Mouse (Mus musculus) limb, embryonic 11.5 days (tissue): ENCODE results near the gene Oas1h. TPM values are rescaled to one million over a fixed set of nuclear protein-coding genes. Genes with fewer than 3 reads are reported as not detected.
"Not testable (repeated sequence)": the region's sequence is repeated elsewhere in the genome, so short reads cannot be mapped to it uniquely, and the experiment has no call there.

ENCODE experiments used
- ATAC-seq: fragments of 200-750 bp; cut with Nextera tagmentation; 2 replicates; pipeline ENCODE4 v1.8.0; 2017; ENCODE audit warnings: low read depth; ENCODE audit not compliant: insufficient number of reproducible peaks, low FRiP score, low TSS enrichment
- DNase-seq: peaks from one replicate; pipeline ENCODE4 v3.0.0-alpha.2; 2015; ENCODE audit warnings: low spot score
- H3K27ac ChIP-seq: fragments of 300-500 bp; sonication (generic); replicated peaks from 2 replicates; pipeline ENCODE4 v1.5.1; 2014; ENCODE audit warnings: low read depth, mild to moderate bottlenecking, low read length
- H3K27me3 ChIP-seq: fragments of 300-500 bp; sonication (generic); 2 replicates; pipeline ENCODE4 v1.6.1; 2014; ENCODE audit warnings: mild to moderate bottlenecking, low read length, mixed read lengths; ENCODE audit not compliant: control insufficient read depth, insufficient read depth
- H3K36me3 ChIP-seq: fragments of 300-500 bp; sonication (generic); 2 replicates; pipeline ENCODE4 v1.6.1; 2014; ENCODE audit warnings: mild to moderate bottlenecking, low read length, moderate library complexity, mixed read lengths; ENCODE audit not compliant: control insufficient read depth, insufficient read depth
- H3K4me1 ChIP-seq: fragments of 300-500 bp; sonication (generic); 2 replicates; pipeline ENCODE4 v1.6.1; 2014; ENCODE audit warnings: low read length, mixed read lengths; ENCODE audit not compliant: control insufficient read depth, insufficient read depth
- H3K4me2 ChIP-seq: fragments of 300-500 bp; sonication (generic); 2 replicates; pipeline ENCODE4 v1.6.1; 2014; ENCODE audit warnings: low read depth, mild to moderate bottlenecking, moderate library complexity; ENCODE audit not compliant: severe bottlenecking
- H3K4me3 ChIP-seq: fragments of 300-500 bp; sonication (generic); 2 replicates; pipeline ENCODE4 v1.5.1; 2014; ENCODE audit warnings: low read depth, low read length
- H3K9ac ChIP-seq: fragments of 300-500 bp; sonication (generic); 2 replicates; pipeline ENCODE4 v1.6.1; 2014; ENCODE audit warnings: mild to moderate bottlenecking, low read length
- H3K9me3 ChIP-seq: fragments of 300-500 bp; sonication (generic); 2 replicates; pipeline ENCODE4 v1.6.1; 2016; ENCODE audit warnings: low read length; ENCODE audit not compliant: control insufficient read depth
- WGBS: fragments of 180-500 bp; shearing (Covaris S2); extraction: QIAGEN DNeasy Blood & Tissue Kit; methylation state at CpG from one replicate; pipeline ENCODE4 v1.1.7; 2014; 5-methylcytosine and 5-hydroxymethylcytosine counted together
- polyA plus RNA-seq: library from polyadenylated mRNA; unstranded; fragments of >200 nt; fragmentation: Nextera tagmentation; extraction: Ambion mirVana; gene quantifications from 2 replicates; pipeline ENCODE4 v1.2.1, GENCODE M21; 2014

Oas1h gene
- polyA plus RNA-seq, 1 experiment from 2014 or later, result not detected

DNA sequence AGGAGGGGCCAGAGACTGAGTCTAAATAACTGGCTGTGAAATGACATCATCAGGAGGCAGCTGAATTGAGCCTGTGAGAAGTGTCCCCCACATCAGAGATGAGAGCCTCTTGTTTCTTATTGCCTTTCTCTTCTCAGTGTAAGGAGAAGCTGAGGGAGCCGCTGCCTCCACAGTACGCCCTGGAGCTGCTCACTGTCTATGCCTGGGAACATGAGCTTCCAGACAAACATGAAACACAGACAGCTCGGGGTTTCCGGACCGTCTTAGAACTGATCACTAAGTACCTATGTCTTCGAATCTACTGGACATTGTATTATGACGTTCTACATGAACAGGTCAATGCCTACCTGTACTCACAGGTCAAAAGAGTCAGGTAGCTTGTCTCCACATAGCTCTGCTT lies 9.6 kb downstream of the Oas1h start:
- 84% methylated on average over 7 of the region's 7 CpGs for WGBS
- H3K9ac ChIP-seq, result no peak overlapping the region
- H3K4me1 ChIP-seq, result no peaks in the 10 kb centered on the region
- H3K36me3 ChIP-seq, result no peaks in the 10 kb centered on the region
- H3K27ac ChIP-seq, result no peak overlapping the region
- no peaks in the 10 kb centered on the region for H3K9me3 ChIP-seq
- no peak overlapping the region for H3K4me2 ChIP-seq
- no peak overlapping the region for H3K4me3 ChIP-seq
- ATAC-seq, result no peak
- H3K27me3 ChIP-seq, result no peaks in the 10 kb centered on the region
- no peak for DNase-seq

DNA sequence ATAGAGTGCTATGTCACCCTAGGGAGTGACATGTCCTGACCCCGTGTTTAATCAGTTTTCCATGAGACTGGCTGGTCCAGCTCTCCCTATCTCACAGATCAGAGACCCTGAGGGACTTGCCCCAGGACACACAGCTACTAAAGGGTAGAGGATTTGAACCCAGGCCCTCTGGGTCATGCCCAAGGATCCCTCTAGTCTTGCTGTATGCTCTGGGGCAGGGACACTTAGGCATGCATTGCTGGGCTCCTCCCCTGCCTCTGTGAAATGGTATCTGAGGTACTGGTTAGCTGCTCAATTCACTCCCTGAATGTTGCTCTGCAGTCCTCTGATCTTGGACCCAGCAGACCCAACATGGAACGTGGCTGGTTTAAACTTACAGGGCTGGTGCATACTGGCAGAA lies 10.2 kb downstream of the Oas1h start:
- WGBS, result 47% methylated on average over 2 of the region's 2 CpGs
- Histone ChIP-seq H3K27ac (no peak overlapping the region), H3K4me2 (no peak overlapping the region), H3K9ac (no peak overlapping the region), H3K27me3 (no peaks in the 10 kb centered on the region), H3K36me3 (no peaks in the 10 kb centered on the region), H3K4me3 (no peak overlapping the region), H3K9me3 (no peaks in the 10 kb centered on the region), H3K4me1 (no peaks in the 10 kb centered on the region)
- DNase-seq (no peak), ATAC-seq (no peak)

DNA sequence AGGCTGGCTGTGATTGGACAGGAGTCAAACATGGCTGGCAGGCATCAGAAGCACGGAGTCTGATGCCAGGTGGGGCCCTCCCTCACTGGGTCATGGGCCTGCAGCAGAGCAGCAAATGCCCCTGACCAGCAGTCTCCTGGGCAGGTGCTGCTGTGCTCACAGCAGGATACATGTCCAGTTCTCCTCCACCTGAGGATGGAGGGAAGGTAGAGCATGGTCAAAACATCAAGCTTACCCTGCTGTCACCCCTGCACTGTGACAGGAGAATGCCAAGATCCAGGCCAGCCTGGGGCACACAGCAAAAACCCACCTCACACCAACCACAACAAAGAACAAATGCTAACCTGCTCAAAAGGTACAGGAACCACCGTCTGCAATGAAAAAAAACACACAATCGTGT lies 15.6 kb downstream of the Oas1h start:
- not testable (repeated sequence) for H3K27ac ChIP-seq, H3K4me1 ChIP-seq, H3K4me2 ChIP-seq, H3K4me3 ChIP-seq, H3K36me3 ChIP-seq, DNase-seq, ATAC-seq, H3K9me3 ChIP-seq, H3K9ac ChIP-seq, H3K27me3 ChIP-seq
- WGBS, result 69% methylated on average over 2 of the region's 3 CpGs

- not testable (repeated sequence) for H3K27me3 ChIP-seq, H3K4me2 ChIP-seq, H3K9ac ChIP-seq, H3K27ac ChIP-seq, ATAC-seq, H3K4me1 ChIP-seq, H3K4me3 ChIP-seq, H3K9me3 ChIP-seq, DNase-seq, H3K36me3 ChIP-seq
- WGBS, result 70% methylated on average over 2 of the region's 2 CpGs
Measured at GRCm38 (mm10) chr5:120877407-120877806, 16.2 kb downstream of the Oas1h start.

GRCm38 (mm10) chr5:120878803-120879202 lies 17.6 kb downstream of the Oas1h start:
- H3K36me3 ChIP-seq, H3K4me3 ChIP-seq, H3K27me3 ChIP-seq, H3K9me3 ChIP-seq, ATAC-seq, H3K4me1 ChIP-seq, DNase-seq, H3K27ac ChIP-seq, H3K4me2 ChIP-seq, H3K9ac ChIP-seq: not testable (repeated sequence)
- 64% methylated on average over 2 of the region's 2 CpGs for WGBS

- H3K9ac ChIP-seq, H3K4me3 ChIP-seq, ATAC-seq, H3K4me1 ChIP-seq, H3K27ac ChIP-seq, H3K4me2 ChIP-seq, H3K27me3 ChIP-seq, H3K36me3 ChIP-seq, H3K9me3 ChIP-seq, DNase-seq: not testable (repeated sequence)
- WGBS, result 91% methylated on average over 6 of the region's 6 CpGs
Measured at GRCm38 (mm10) chr5:120881681-120882080, 20.5 kb downstream of the Oas1h start.

DNA sequence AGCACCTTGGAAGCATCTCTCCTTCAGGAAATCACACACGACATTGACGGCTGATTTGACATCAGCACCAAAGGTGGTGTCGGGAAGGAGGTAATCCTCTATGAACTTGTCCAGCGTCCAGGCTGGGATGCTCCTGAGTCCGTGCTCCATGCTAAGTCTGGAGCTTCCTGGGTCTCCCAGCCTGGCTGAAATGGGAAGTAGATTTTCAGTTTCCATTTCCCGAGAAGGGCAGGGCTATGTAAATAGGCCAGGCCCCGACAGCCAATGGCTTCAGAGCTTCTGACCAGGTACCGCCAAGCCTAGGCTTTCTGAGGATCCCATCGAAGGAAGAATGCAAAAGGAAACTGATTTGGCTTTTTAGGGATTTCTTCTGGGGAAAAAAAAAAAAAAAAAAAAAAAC lies 26.2 kb downstream of the Oas1h start, which contains the start of gene Oas1g:
TSS of gene Oas1g (minus strand) at position 201 of the 400 bp plus-strand sequence.
- not testable (repeated sequence) for H3K9ac ChIP-seq, DNase-seq, H3K4me2 ChIP-seq, H3K36me3 ChIP-seq, H3K27me3 ChIP-seq, H3K4me3 ChIP-seq, ATAC-seq, H3K27ac ChIP-seq, H3K4me1 ChIP-seq, H3K9me3 ChIP-seq
- 14% methylated on average over 5 of the region's 9 CpGs for WGBS

- Histone ChIP-seq H3K27me3 (no peaks in the 10 kb centered on the region), H3K9me3 (no peaks in the 10 kb centered on the region), H3K9ac (no peak overlapping the region), H3K4me3 (no peak overlapping the region), H3K4me2 (no peak overlapping the region), H3K27ac (no peak overlapping the region), H3K4me1 (no peaks in the 10 kb centered on the region), H3K36me3 (no peaks in the 10 kb centered on the region)
- ATAC-seq (no peak), DNase-seq (no peak)
- 48% methylated on average over 6 of the region's 6 CpGs for WGBS
Measured at GRCm38 (mm10) chr5:120887831-120888230, 26.6 kb downstream of the Oas1h start.

- DNase-seq, H3K4me3 ChIP-seq, H3K27me3 ChIP-seq, H3K4me1 ChIP-seq, H3K9ac ChIP-seq, H3K27ac ChIP-seq, ATAC-seq, H3K9me3 ChIP-seq, H3K4me2 ChIP-seq, H3K36me3 ChIP-seq: not testable (repeated sequence)
- 44% methylated on average over 4 of the region's 4 CpGs for WGBS
Measured at GRCm38 (mm10) chr5:120888294-120888815, 27.1 kb downstream of the Oas1h start.
